In the genomic region with DNA sequence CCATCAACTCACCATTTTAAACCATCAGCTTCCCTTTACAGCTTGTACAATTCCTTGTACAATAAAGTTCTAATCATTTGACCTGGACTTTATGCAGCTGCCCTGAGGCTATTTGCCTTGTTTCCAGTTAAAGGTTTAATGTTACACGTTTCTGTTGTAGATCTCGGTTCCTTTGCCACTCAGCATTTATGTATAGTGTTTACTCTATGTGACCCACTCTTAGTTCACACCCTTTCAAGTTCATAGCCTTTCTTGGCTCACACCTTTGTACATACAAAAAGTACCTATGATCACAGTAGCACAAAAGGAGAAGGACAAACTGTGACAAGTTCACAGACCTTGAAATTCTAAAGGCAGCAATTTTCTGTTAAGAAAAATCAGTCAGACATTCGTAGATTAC, we compare ENCODE assay signal across 27 mouse cellular contexts.
"Had no signal": no experiment of that assay in that cellular context is flagged by ENCODE, and none has a peak within 500 bp of the region (broad histone marks: within the 10 kb centered on the region; RNA-seq: fewer than 3 reads in every experiment).

No protein-coding gene starts in this region.

- H3K27me3 ChIP-seq: heart, embryonic 12.5 days; hindbrain, embryonic 12.5 days; intestine, embryonic 15.5 days; kidney, embryonic 15.5 days; limb, embryonic 12.5 days had no signal

- H3K4me1 ChIP-seq: heart, embryonic 10.5 days; heart, embryonic 12.5 days; hindbrain, embryonic 10.5 days; hindbrain, embryonic 12.5 days; intestine, embryonic 15.5 days; kidney, embryonic 15.5 days; limb, embryonic 12.5 days had no signal

- H3K9me3 ChIP-seq: heart, embryonic 10.5 days; heart, embryonic 12.5 days; hindbrain, embryonic 10.5 days; hindbrain, embryonic 12.5 days; intestine, embryonic 15.5 days; kidney, embryonic 15.5 days; limb, embryonic 12.5 days had no signal

- H3K4me3 ChIP-seq: gastrocnemius, adult 2 months; heart, embryonic 10.5 days; heart, embryonic 12.5 days; hindbrain, embryonic 10.5 days; hindbrain, embryonic 12.5 days; intestine, embryonic 15.5 days; kidney, embryonic 15.5 days; layer of hippocampus, adult 2 months; limb, embryonic 12.5 days had no signal

- H3K36me3 ChIP-seq: intestine, embryonic 15.5 days had no signal

- H3K27ac ChIP-seq: gastrocnemius, adult 2 months; heart, embryonic 10.5 days; hindbrain, embryonic 10.5 days; hindbrain, embryonic 12.5 days; hindbrain, embryonic 14.5 days; intestine, embryonic 15.5 days; kidney, embryonic 15.5 days; layer of hippocampus, adult 2 months; limb, embryonic 12.5 days had no signal

- ATAC-seq: hindbrain, embryonic 16.5 days; inflammation-experienced regulatory T-cells, adult 6 months; intestine, embryonic 15.5 days; intestine, postnatal 0 days had no signal

- H3K4me2 ChIP-seq: heart, embryonic 12.5 days; hindbrain, embryonic 12.5 days; hindbrain, embryonic 14.5 days; intestine, embryonic 15.5 days; kidney, embryonic 15.5 days; limb, embryonic 12.5 days; liver, embryonic 11.5 days had no signal

- H3K9ac ChIP-seq: heart, embryonic 12.5 days; hindbrain, embryonic 12.5 days; hindbrain, embryonic 14.5 days; intestine, embryonic 15.5 days; kidney, embryonic 15.5 days; limb, embryonic 12.5 days had no signal

- DNase-seq: gastrocnemius, adult 2 months; gastrocnemius, postnatal 10 days; gastrocnemius, postnatal 25 days; heart, adult 18-20 months; heart, postnatal 10 days; heart, postnatal 4 days; kidney, adult 18-20 months; kidney, adult 8-10 months; kidney, postnatal 10 days; kidney, postnatal 25 days; kidney, postnatal 4 days; layer of hippocampus, postnatal 36 days; left cerebral cortex, postnatal 4 days; liver had no signal
